Mouse (Mus musculus): ENCODE measurements around the gene Cnr2. TPM values are rescaled to one million over a fixed set of nuclear protein-coding genes. Genes with fewer than 3 reads are reported as not detected.

Gene Cnr2
- polyA plus RNA-seq, 1 experiment, result 44.8 TPM

DNA sequence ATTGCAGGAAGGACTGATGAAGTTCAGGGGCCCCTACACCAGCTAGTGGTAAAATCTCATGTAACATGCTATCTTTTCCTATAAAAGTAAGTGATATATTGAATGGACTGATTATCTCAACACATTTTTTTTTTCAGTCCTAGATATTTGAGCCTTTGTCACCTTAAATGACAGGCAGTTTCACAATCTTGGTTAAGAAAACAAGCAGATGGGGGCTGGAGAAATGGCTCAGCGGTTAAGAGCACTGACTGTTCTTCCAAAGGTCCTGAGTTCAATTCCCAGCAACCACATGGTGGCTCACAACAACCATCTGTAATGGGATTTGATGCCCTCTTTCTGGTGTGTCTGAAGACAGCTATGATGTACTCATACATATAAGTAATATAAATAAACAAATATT is 27.0 kb downstream of the Cnr2 start:
- 91% methylated on average over 1 of the region's 1 CpGs for WGBS
- H3K27me3 ChIP-seq (ENCODE audit: control insufficient read depth, insufficient read depth, low read length), result no peaks in the 10 kb centered on the region
- no peak for DNase-seq (ENCODE audit: low read depth in 1 of 2, low spot score in 2 of 2)
- no peak overlapping the region for H3K27ac ChIP-seq (ENCODE audit: insufficient read depth, low read length)
- TF ChIP-seq CTCF (IDR thresholded peaks at IDR 0.05; ENCODE audit: extremely low read depth, insufficient read depth, insufficient read length, insufficient replicate concordance), result no peak
- TF ChIP-seq POLR2A (IDR thresholded peaks at IDR 0.05; ENCODE audit: low read depth, low read length), result no peak
- H3K4me3 ChIP-seq (ENCODE audit: extremely low read depth, insufficient read depth, insufficient read length), result no peak overlapping the region
- H3K4me1 ChIP-seq (ENCODE audit: control insufficient read depth, insufficient read depth, insufficient read length), result peaks cover 17% of the 10 kb centered on the region; the same call in 1 of the 2 replicates
- H3K36me3 ChIP-seq (ENCODE audit: control insufficient read depth, insufficient read depth, low read length), result peaks cover 19% of the 10 kb centered on the region

DNA sequence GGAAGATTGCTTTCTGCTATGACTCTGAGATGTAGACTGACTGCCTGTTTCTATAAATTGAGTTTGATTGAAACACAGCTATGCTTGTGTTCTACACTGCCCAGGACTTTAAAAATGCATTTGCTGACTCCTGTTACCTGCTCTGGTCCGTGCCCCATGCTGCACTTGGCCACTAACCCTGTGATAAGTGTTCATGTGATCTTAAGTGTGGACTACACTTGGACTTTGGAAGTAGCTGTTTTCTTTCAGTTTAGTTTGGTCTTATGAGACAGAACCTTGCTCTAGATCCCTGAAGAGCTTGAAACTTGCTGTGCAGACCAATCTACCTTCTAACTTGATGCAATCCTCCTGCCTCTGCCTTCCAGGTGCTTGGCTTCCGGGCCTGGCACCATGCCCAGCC is 29.2 kb downstream of the Cnr2 start:
- 94% methylated on average over 2 of the region's 2 CpGs for WGBS
- Histone ChIP-seq H3K4me3 (ENCODE audit: extremely low read depth, insufficient read depth, insufficient read length) (no peak overlapping the region), H3K27ac (ENCODE audit: insufficient read depth, low read length) (no peak overlapping the region), H3K36me3 (ENCODE audit: control insufficient read depth, insufficient read depth, low read length) (peaks cover 17% of the 10 kb centered on the region), H3K27me3 (ENCODE audit: control insufficient read depth, insufficient read depth, low read length) (no peaks in the 10 kb centered on the region), H3K4me1 (ENCODE audit: control insufficient read depth, insufficient read depth, insufficient read length) (peaks cover 1% of the 10 kb centered on the region; the same call in 1 of the 2 replicates)
- TF ChIP-seq CTCF (IDR thresholded peaks at IDR 0.05; ENCODE audit: extremely low read depth, insufficient read depth, insufficient read length, insufficient replicate concordance) (no peak), POLR2A (IDR thresholded peaks at IDR 0.05; ENCODE audit: low read depth, low read length) (no peak)
- DNase-seq (ENCODE audit: low read depth in 1 of 2, low spot score in 2 of 2), result no peak

DNA sequence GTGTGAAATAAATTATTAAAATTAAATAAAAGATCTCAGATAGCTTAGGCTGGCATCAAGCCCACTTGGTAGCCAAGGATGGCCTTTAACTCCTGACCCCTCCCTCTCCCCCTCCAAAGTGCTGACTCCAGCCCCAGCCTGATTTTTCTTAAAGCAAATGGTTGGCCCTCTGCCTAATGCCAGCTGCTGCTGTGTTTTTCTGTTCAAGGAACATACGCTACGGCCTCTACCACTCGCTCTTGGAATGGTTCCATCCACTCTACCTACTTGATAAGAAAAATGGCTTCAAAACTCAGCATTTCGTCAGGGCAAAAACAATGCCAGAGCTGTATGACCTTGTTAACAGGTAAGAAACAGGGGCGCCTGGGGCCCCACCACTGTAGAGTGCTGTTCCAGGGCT is 30.1 kb downstream of the Cnr2 start:
- H3K4me3 ChIP-seq (ENCODE audit: extremely low read depth, insufficient read depth, insufficient read length), result no peak overlapping the region
- H3K27me3 ChIP-seq (ENCODE audit: control insufficient read depth, insufficient read depth, low read length), result no peaks in the 10 kb centered on the region
- no peak for TF ChIP-seq CTCF (IDR thresholded peaks at IDR 0.05; ENCODE audit: extremely low read depth, insufficient read depth, insufficient read length, insufficient replicate concordance)
- no peak for TF ChIP-seq POLR2A (IDR thresholded peaks at IDR 0.05; ENCODE audit: low read depth, low read length)
- no peaks in the 10 kb centered on the region; the same call in 1 of the 2 replicates for H3K4me1 ChIP-seq (ENCODE audit: control insufficient read depth, insufficient read depth, insufficient read length)
- WGBS, result 88% methylated on average over 5 of the region's 5 CpGs
- peaks cover 19% of the 10 kb centered on the region for H3K36me3 ChIP-seq (ENCODE audit: control insufficient read depth, insufficient read depth, low read length)
- no peak for DNase-seq (ENCODE audit: low read depth in 1 of 2, low spot score in 2 of 2)
- no peak overlapping the region for H3K27ac ChIP-seq (ENCODE audit: insufficient read depth, low read length)

DNA sequence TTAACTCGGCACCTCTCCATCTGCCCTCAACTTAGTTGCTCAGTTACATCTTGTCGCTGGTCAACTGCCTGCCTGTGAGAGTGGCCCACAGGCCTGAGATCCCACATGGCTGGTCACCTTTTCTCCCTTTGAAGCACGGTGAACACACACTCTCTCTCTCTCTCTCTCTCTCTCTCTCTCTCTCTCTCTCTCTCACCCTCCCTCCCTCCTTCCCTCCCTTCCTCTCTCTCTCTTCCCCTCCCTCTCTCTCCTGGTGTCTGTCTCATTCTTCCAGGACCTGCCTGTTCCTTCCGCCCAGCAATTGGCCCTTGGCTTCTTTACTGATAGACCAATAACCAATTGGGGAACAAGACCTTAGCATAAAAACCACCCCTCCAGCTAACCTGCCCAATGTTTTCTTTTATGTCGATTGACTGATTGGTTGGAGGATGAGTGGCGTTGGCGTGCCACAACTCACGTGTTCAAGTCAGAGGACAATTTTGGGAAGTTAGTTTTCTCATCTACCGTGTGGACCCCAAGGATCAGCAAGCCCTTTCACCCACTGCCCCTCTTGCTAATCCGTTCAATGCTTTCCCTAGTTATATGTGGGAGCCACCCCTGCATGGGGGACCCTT is 31.1 kb downstream of the Cnr2 start:
- no peak for DNase-seq (ENCODE audit: low read depth in 1 of 2, low spot score in 2 of 2)
- Histone ChIP-seq H3K27ac (ENCODE audit: insufficient read depth, low read length) (no peak overlapping the region), H3K4me3 (ENCODE audit: extremely low read depth, insufficient read depth, insufficient read length) (no peak overlapping the region), H3K4me1 (ENCODE audit: control insufficient read depth, insufficient read depth, insufficient read length) (no peaks in the 10 kb centered on the region; the same call in 1 of the 2 replicates), H3K36me3 (ENCODE audit: control insufficient read depth, insufficient read depth, low read length) (peaks cover 23% of the 10 kb centered on the region), H3K27me3 (ENCODE audit: control insufficient read depth, insufficient read depth, low read length) (no peaks in the 10 kb centered on the region)
- TF ChIP-seq POLR2A (IDR thresholded peaks at IDR 0.05; ENCODE audit: low read depth, low read length) (no peak), CTCF (IDR thresholded peaks at IDR 0.05; ENCODE audit: extremely low read depth, insufficient read depth, insufficient read length, insufficient replicate concordance) (no peak)
- WGBS, result 89% methylated on average over 10 of the region's 10 CpGs

DNA sequence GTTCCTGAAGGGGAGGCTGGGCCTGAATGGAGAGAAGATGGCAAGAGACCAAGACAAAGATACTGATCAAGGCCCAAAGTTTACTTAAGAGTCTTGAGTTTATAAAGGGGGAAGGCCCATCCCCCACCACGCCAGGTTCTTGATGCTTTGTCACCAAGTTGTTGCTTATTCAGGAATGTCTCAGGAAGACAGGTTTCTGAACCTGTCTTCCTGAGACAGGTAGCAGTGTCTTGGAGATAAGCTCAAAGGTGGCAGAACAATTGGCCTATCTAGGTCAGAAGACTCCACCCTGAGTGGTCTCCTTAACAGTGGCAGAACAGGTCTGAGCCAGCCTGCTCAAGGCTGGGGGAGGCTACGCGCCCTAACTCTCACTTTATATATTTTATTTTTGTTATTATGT is 31.7 kb downstream of the Cnr2 start:
- peaks cover 25% of the 10 kb centered on the region for H3K36me3 ChIP-seq (ENCODE audit: control insufficient read depth, insufficient read depth, low read length)
- DNase-seq (ENCODE audit: low read depth in 1 of 2, low spot score in 2 of 2), result no peak
- no peak overlapping the region for H3K27ac ChIP-seq (ENCODE audit: insufficient read depth, low read length)
- WGBS, result 94% methylated on average over 3 of the region's 3 CpGs
- no peaks in the 10 kb centered on the region; the same call in 1 of the 2 replicates for H3K4me1 ChIP-seq (ENCODE audit: control insufficient read depth, insufficient read depth, insufficient read length)
- no peak overlapping the region for H3K4me3 ChIP-seq (ENCODE audit: extremely low read depth, insufficient read depth, insufficient read length)
- TF ChIP-seq CTCF (IDR thresholded peaks at IDR 0.05; ENCODE audit: extremely low read depth, insufficient read depth, insufficient read length, insufficient replicate concordance) (no peak), POLR2A (IDR thresholded peaks at IDR 0.05; ENCODE audit: low read depth, low read length) (no peak)
- H3K27me3 ChIP-seq (ENCODE audit: control insufficient read depth, insufficient read depth, low read length), result no peaks in the 10 kb centered on the region

DNA sequence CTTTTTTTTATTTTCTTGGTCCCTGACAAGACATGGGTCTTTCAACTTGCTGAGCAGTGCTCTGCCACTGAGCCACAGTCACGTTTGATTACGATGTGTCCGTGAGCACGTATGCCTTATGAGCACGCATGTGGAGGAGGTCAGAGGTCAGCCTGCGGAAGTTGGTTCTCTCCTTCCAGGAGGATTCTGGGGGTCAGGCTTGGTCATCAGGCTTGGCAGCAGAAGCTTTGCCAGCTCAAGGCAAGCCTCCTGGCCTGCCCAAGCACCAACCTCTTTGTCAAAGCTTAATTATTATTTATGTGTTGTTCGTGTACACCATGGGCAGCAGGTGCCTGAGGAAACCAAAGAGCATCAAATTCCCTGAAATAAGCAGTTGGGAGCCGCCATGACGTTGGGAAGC is 33.2 kb downstream of the Cnr2 start:
- DNase-seq (ENCODE audit: low read depth in 1 of 2, low spot score in 2 of 2), result no peak
- no peaks in the 10 kb centered on the region for H3K4me1 ChIP-seq (ENCODE audit: control insufficient read depth, insufficient read depth, insufficient read length)
- TF ChIP-seq POLR2A (IDR thresholded peaks at IDR 0.05; ENCODE audit: low read depth, low read length), result no peak
- 96% methylated on average over 9 of the region's 9 CpGs for WGBS
- H3K4me3 ChIP-seq (ENCODE audit: extremely low read depth, insufficient read depth, insufficient read length), result no peak overlapping the region
- no peak overlapping the region for H3K27ac ChIP-seq (ENCODE audit: insufficient read depth, low read length)
- H3K27me3 ChIP-seq (ENCODE audit: control insufficient read depth, insufficient read depth, low read length), result no peaks in the 10 kb centered on the region
- H3K36me3 ChIP-seq (ENCODE audit: control insufficient read depth, insufficient read depth, low read length), result peaks cover 30% of the 10 kb centered on the region

DNA sequence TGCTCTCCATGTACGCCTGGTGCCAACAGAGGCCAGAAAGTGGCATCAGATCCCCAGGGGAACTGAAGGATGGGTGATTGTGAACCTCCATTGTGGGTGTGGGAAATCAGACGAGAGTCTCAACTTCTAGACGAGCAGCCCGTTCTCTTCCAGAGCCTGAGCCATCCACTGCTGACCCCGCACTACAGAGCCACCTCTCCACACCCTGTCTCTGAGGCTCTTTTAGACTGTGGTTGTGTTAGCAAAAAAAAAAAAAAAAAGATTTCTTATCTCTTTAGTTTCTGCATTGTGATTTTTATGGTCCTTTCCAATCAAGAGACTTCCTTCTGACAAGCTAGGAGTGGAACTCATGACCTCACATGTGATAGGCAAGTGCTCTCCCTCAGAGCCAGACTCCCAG is 34.2 kb downstream of the Cnr2 start:
- 81% methylated on average over 5 of the region's 5 CpGs for WGBS
- no peak for TF ChIP-seq CTCF (IDR thresholded peaks at IDR 0.05; ENCODE audit: extremely low read depth, insufficient read depth, insufficient read length, insufficient replicate concordance)
- no peak for TF ChIP-seq POLR2A (IDR thresholded peaks at IDR 0.05; ENCODE audit: low read depth, low read length)
- DNase-seq (ENCODE audit: low read depth in 1 of 2, low spot score in 2 of 2), result no peak
- no peaks in the 10 kb centered on the region for H3K4me1 ChIP-seq (ENCODE audit: control insufficient read depth, insufficient read depth, insufficient read length)
- no peak overlapping the region for H3K4me3 ChIP-seq (ENCODE audit: extremely low read depth, insufficient read depth, insufficient read length)
- H3K36me3 ChIP-seq (ENCODE audit: control insufficient read depth, insufficient read depth, low read length), result peaks cover 36% of the 10 kb centered on the region
- no peaks in the 10 kb centered on the region for H3K27me3 ChIP-seq (ENCODE audit: control insufficient read depth, insufficient read depth, low read length)
- H3K27ac ChIP-seq (ENCODE audit: insufficient read depth, low read length), result no peak overlapping the region
